Mouse (Mus musculus) erythroblast, embryonic 14.5 days (primary cell): ENCODE data around the gene Erp27.

ENCODE experiments used
- GATA1 ChIP-seq: IDR thresholded peaks from 2 replicates; pipeline ENCODE4 v1.6.1; 2012; ENCODE audit warnings: low read length, inconsistent platforms, mixed read lengths
- TAL1 ChIP-seq: IDR thresholded peaks from 3 replicates; pipeline ENCODE4 v1.6.1; 2012; ENCODE audit warnings: low read length, inconsistent platforms, mixed read lengths

DNA sequence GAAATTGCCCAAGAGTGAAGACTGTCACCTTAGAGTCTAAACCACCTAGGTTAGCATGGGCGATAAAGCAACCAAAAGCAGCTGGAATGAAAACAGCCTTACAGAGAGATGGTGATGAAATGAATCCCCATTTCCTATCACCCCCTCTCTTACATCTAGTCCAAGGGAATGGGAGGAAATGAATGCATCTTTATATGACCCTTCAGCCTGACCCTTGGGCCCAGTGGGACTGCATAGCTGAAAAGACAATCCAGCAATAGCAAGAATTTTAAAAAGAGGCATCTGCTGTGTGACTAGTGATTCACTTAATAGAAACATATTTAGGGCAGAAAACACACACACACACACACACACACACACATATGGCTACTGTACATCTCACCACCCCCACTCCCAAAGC is 5.6 kb upstream of the Erp27 start:
- TF ChIP-seq GATA1 (no peak), TAL1 (no peak)
